Mouse (Mus musculus): ENCODE measurements around the gene Il18. TPM values are rescaled to one million over a fixed set of nuclear protein-coding genes. Genes with fewer than 3 reads are reported as not detected.

Gene Il18
- polyA plus RNA-seq (2012; rRNA removed) = 3.3 and 5.7 TPM in 2 replicates

DNA sequence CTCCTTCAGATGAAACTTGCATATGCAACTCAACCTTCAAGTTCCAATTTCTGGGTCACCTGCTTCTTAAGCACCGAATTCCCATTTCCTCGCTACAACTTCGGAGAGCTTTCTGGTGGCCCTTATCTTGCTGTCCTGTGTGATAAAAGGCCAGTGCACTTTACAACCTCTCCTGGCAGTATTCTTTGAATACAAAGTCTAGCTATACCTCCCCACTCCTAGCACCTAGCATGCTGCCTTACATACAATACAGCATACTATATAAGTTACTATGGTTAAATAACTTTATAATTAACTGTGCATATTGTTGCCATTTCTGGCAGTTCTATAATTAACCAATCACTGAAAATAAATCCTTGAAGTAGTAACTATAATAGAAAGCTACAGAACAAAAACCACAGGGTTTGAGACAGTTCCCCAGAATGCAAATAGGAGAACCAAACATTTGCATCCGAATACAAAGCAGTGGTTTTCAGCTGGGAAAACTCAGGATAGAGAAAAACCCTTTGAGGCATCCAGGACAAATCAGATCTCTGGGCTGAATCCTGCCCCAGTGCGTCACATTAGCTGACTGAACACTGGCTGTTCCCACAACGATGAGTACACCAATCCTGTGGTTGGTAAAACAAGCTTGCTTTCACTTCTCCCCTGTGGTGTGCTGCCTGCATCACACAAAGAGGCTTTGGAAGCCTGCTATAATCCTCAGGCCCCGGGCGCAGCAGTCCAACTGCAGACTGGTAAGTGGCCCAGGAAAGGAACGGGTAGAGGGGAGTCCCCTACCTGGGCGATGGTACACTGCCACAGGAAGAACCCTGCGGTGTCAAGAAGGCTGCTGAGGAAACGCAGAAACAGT lies at the start of gene Il18:
Il18 (plus strand) TSS at position 587 of the 853 bp plus-strand sequence.

DNA sequence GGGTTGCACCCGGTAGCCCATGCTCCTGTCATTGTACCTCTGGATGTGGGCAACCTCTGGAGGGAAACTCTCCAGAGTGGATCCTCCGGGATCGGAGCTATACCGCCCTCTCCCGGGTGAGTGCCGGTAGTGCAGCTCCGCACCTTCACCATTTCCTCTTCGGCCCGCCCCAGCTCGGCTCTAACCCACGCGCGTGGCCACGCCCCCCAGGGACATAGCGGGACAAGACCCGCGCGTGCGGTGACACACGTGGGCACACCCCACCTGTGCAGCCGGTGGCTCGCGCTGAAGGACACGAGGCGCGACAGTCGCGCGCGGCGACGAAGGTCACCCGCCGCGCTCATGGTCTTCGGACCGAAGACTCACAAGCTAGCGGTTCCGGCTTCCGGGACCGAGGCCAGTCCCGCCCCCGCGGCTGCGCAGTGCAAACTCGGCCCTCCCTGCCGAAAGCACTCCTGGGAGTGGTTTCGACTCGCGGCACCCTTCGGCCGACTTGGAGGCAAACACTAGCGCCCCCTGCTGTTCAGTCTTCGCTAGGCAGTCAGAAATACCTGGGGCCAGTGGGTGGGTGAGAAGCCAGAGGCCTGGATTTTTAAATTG lies 26.2 kb upstream of the Il18 start, which contains the start of gene Pts:
Pts (minus strand) TSS at position 432 of the 600 bp plus-strand sequence.

DNA sequence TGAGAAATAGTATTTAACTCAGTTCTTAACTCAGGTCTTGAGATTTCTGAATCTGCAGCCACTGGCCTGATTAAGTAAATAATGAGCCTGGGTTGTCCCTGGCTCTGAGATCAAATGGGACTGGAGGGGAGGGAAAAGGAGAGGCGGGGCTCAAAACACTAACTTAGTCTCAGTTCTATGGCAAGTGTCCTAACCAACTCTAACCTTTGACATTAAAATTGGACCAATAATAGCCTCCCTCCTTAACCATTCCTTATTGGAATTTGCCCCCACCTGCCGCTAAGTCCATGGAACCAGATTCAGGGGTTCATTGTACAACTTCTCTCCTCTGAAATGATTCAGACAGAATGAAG lies 443 bp downstream of the Il18 start, which contains the start of gene Bco2:
Bco2 (minus strand) TSS at position 88 of the 353 bp plus-strand sequence.

DNA sequence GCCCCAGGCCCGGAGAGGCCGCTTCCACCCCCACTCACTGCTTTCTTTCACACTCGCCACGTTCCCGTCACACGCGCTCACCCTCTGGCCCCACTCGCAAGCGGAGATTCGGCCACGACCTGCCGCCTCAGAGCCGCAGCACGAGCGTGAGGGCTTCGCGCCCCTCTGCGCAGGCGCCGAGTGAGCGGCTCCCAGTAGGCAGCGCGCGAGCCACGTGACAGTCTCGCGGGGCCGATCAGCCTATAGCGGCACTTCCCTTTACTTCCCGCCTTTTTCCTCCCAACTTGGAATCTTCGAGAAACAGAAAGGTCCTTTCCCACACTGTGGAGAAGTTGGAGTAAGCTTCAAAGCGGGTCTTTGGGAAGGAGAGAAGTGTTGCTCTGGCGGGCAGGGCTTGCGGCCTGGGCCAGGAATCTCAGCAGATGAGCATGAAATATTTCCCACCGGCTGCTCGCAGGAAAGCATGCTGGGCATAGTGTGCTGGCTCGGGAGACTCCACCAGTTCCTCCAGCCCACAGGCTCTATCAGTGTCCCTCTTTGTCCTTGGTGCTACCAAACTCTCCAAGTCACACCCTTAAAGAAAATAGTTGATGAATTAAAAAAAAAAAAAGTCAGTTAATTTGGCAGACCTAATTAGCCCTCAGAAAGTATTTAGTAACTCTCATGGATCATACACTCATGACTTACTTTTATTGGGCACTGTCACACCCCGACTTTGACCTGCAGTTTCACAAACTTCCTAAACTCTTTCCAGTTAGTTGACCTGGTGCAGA lies 6.7 kb downstream of the Il18 start, which contains the start of gene Tex12:
Tex12 (minus strand) TSS at position 181 of the 773 bp plus-strand sequence.

DNA sequence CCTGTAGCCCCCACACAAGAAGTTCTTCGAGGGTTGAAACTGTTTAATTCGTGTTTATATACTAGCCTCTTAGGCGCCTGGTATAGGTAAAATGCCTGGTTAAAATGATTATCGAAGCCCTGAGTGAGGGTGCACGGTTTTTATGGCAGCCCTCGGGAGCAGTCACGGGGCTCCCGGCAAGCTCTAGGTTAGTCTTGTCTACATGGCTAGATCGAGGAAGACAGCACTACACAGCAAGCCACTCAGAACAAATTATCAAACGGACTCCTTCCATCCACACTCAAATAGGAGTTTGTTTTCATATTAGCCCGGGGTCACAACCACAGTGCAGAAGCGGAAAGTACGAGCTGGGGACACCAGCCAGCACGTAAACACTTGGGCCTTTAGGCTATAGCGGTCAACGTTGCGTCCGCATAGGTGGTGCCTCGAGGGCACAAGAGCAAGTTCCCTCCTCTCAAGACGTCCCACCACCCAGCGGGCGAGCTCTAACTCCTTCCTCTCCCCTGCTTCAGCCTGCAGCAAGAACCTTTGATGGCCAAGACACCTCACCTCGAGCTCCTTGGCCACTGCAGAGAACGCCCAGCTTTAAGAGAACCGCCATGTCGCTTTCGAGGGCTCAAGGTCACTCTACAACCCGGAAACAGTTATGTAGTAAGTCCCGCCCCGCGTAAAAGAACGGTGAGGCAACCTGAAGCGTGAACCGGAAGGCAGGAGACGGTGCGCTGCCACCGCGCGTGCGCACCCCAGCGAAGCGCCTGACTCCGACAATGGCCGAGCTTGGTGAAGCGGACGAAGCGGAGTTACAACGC lies 48.8 kb downstream of the Il18 start, which contains the start of the genes Sdhd and Timm8b:
Sdhd (minus strand) TSS at position 624 of the 809 bp plus-strand sequence.
Timm8b (plus strand) TSS at position 722 of the 809 bp plus-strand sequence.

DNA sequence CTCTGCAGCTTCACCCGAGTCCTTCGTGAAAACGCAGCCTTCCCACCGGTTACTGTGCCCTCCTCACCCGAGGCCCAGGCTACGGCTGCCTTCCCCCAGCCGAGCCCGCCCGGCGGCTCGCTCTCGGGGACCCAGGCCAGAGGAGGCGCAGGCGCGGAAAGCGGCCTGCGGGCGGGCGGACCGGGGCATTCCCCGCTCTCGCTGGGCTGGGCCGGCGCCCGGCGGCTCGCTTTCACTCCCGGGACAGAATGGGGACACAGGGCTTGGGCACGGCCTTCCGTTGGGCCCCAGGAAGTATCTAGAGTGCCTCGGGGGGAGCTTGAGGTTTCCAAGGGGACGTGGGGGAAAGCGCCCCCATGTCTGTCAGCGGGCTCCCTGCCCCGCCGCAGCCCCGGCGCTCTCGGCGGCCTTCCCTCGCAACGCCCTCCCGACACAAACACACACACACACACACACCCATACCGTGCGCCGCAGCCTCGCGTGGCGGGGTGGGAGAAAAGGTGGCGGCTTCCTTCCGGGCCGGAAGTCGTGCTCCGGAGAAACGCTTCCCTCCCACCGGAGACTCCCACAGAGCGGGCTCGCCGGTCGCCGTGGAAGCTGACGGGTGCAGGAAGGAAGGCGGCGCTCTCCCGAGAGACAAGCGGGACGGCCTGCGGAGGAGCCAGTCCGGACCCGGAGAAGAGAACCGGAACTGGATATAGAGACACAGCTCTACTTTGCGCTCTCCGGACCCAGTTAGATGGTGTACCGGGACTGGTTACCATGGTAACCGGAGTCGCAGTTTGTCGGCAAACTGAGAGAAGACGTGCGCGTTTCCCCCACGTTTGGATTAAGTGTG lies 62.4 kb downstream of the Il18 start, which contains the start of the genes Pih1d2 and Nkapd1:
Pih1d2 (plus strand) TSS at position 556 of the 838 bp plus-strand sequence.
Nkapd1 (minus strand) TSS at position 699 of the 838 bp plus-strand sequence.

Other genes starting within 250 kb of the Il18 start
- gene Rpl10-ps3, start 209.9 kb upstream of the Il18 start, polyA plus RNA-seq (2012; rRNA removed) = 18.5 and 56.3 TPM in 2 replicates
- 317 and 452 TPM in 2 replicates for gene Plet1, start 60.3 kb upstream of the Il18 start, polyA plus RNA-seq (2012; rRNA removed)
- 42.0 and 50.7 TPM in 2 replicates for gene Pts, start 26.1 kb upstream of the Il18 start, polyA plus RNA-seq (2012; rRNA removed)
- 0.60 and 0.83 TPM in 2 replicates for gene Bco2, start 354 bp downstream of the Il18 start, polyA plus RNA-seq (2012; rRNA removed)
- not detected in 2 replicates for gene Tex12, start 6.5 kb downstream of the Il18 start, polyA plus RNA-seq (2012; rRNA removed)
- gene Sdhd, start 49.0 kb downstream of the Il18 start, polyA plus RNA-seq (2012; rRNA removed) = 151 and 180 TPM in 2 replicates
- 96.7 and 132 TPM in 2 replicates for gene Timm8b, start 49.1 kb downstream of the Il18 start, polyA plus RNA-seq (2012; rRNA removed)
- 2.1 and 4.0 TPM in 2 replicates for gene Pih1d2, start 62.5 kb downstream of the Il18 start, polyA plus RNA-seq (2012; rRNA removed)
- gene Nkapd1, start 62.6 kb downstream of the Il18 start, polyA plus RNA-seq (2012; rRNA removed) = 4.7 and 6.4 TPM in 2 replicates
- 16.3 and 27.9 TPM in 2 replicates for gene Dlat, start 105.0 kb downstream of the Il18 start, polyA plus RNA-seq (2012; rRNA removed)
- 6.7 and 7.7 TPM in 2 replicates for gene Dixdc1, start 184.7 kb downstream of the Il18 start, polyA plus RNA-seq (2012; rRNA removed)
- gene 2310030G06Rik, start 191.7 kb downstream of the Il18 start, polyA plus RNA-seq (2012; rRNA removed) = 6.0 and 6.2 TPM in 2 replicates
- 67.2 and 114 TPM in 2 replicates for gene Cryab, start 196.5 kb downstream of the Il18 start, polyA plus RNA-seq (2012; rRNA removed)
- gene Hspb2, start 197.5 kb downstream of the Il18 start, polyA plus RNA-seq (2012; rRNA removed) = 32.9 and 41.2 TPM in 2 replicates
- gene Fdxacb1, start 213.4 kb downstream of the Il18 start, polyA plus RNA-seq (2012; rRNA removed) = 3.2 and 3.9 TPM in 2 replicates
- 27.7 and 30.8 TPM in 2 replicates for gene Alg9, start 220.2 kb downstream of the Il18 start, polyA plus RNA-seq (2012; rRNA removed)
- 27.7 and 46.9 TPM in 2 replicates for gene 1110032A03Rik, start 220.7 kb downstream of the Il18 start, polyA plus RNA-seq (2012; rRNA removed)